Mouse (Mus musculus): ENCODE data around the gene Vmn1r29.

- TF ChIP-seq CTCF (IDR thresholded peaks at IDR 0.05; ENCODE audit: borderline replicate concordance, insufficient read depth, low read depth, low read length) = no peak
- no peak for TF ChIP-seq POLR2A (IDR thresholded peaks at IDR 0.05; ENCODE audit: borderline replicate concordance, insufficient read depth, low read length)
Measured at GRCm38 (mm10) chr6:58292201-58292600, 9.1 kb upstream of the Vmn1r29 start.

All from cerebellum, adult 2 months (tissue).